Mouse (Mus musculus) effector memory CD4-positive, alpha-beta T cell, adult 7 months (primary cell): ENCODE measurements around the gene A630010A05Rik. TPM values are rescaled to one million over a fixed set of nuclear protein-coding genes. Genes with fewer than 3 reads are reported as not detected.

Experiments used
- polyA plus RNA-seq: library from polyadenylated mRNA; unstranded; fragments of 100-300 nt; shearing (Covaris generic); gene quantifications from one replicate; pipeline ENCODE4 v1.2.1, GENCODE M21; 2017

The A630010A05Rik gene
- polyA plus RNA-seq = 0.16 TPM

DNA sequence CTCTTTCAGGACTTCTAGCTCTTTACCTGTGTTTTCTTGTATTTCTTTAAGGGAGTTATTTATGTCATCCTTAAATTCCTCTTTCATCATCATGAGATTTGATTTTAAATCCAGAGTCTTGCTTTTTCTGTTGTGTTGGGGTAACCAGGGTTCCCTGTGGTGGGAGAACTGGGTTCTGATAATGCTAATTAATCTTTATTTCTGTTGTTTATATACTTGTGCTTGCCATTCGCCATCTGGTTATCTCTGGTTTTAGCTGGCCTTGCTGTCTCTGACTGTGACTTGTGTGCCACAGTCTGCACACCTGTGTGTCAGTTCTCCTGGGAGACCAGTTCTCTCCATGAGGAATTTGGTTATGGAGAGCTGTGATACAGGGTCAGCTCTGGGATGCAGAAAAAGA lies at the start of gene A630010A05Rik:
Gene A630010A05Rik, plus strand, starts transcription at position 301 of the 400 bp plus-strand sequence.

Other genes with a start within 250 kb of the A630010A05Rik start
- gene Fopnl, start 244.9 kb upstream of the A630010A05Rik start, polyA plus RNA-seq = 64.1 TPM
- gene Abcc1, start 200.8 kb upstream of the A630010A05Rik start, polyA plus RNA-seq = 32.1 TPM